Mouse (Mus musculus) ES-CJ7 (cell line): ENCODE results near the gene 1700067K01Rik.

Experiments used
- DNase-seq: peaks from one replicate; pipeline ENCODE4 v3.0.0; 2011; ENCODE audit warnings: low read depth, low spot score

Gene 1700067K01Rik

DNA sequence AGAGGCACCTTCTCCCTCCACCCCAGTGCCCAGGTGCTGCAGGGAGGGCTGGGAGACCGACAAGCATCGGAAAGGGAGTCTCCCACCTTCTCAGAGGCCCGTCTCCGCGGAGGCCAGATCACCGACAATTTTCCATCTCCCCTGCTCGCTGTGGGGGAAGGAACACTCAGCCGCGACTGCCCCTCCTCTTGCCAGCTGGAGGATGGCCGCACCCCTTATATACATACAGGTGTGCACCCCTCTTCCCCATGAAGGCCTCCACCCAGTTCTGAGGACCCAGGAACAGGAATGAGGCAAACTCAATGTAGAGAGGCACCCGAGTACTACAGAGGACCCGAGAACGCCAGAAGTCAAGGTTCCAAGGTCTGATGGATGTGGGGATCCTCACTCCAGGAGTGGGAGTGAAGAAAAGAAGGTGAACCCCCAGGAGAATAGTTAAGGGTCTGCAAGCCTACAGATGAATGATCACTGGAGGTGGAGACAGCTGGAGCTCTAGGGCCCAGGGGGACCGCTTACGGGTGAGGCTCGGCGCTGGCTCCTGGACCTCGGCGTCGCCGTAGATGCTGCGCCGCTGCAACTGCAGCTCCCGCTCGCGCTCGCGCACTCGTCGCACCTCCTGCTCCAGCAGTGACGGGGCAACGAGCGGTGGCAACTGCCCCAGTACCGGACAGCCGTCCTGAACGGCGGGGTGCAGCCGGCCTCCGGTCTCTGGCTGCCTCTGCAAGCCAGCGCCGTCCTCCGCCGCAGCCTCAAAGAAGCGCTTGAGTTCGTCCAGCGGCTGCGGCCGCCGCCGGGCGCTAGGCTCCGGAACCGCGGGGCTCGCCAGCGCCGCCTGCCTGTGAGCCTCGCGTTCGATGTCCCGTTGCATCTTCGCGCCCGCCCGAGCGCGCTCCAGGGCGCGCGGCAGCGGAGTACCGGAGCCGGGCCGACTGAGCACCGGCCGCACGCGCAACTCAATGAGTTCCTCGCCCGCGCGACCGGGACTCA, 9.6 kb downstream of the 1700067K01Rik start:
- DNase-seq: peak; percentile 59

DNA sequence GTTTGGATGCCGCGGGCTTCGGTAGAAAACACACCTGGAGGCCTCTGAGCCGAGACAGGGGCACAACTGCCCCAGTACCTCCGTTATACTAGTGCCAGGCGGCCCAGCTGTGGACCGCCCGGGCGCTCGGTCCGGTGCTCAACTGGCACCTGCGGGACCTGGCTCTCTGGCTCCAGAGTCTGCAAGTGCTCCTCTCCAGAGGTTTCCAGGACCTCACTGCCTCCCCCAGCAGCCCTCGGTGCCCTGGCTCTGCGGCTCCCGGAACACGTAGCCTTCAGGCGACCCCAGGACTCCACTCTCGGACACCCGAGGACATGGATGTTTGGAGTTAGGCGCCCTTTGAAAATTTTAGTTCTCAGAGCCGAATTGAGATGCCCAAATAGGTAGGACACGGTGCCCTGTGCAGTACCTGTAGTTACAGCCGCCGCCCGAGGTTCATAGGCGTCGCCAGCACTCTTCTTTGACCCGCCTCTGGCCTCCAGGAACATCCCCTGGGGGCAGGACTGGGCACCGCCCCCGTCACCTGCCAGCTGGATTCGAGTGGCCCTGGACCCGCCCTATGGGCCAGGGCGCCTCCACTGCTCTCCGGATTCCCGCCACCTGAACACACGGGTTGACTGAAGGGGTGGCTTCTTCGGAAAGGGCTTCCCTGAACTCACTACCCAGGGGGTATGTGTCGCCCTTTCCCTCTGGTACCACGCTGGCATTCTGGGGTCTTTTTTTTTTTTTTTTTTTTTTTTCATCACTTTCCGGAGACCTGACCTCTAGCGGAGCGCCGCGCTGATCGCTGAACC, 10.6 kb downstream of the 1700067K01Rik start, which contains the start of gene 2210011C24Rik:
2210011C24Rik (minus strand) TSS at position 467 of the 794 bp plus-strand sequence.
- DNase-seq: peak; percentile 75

DNA sequence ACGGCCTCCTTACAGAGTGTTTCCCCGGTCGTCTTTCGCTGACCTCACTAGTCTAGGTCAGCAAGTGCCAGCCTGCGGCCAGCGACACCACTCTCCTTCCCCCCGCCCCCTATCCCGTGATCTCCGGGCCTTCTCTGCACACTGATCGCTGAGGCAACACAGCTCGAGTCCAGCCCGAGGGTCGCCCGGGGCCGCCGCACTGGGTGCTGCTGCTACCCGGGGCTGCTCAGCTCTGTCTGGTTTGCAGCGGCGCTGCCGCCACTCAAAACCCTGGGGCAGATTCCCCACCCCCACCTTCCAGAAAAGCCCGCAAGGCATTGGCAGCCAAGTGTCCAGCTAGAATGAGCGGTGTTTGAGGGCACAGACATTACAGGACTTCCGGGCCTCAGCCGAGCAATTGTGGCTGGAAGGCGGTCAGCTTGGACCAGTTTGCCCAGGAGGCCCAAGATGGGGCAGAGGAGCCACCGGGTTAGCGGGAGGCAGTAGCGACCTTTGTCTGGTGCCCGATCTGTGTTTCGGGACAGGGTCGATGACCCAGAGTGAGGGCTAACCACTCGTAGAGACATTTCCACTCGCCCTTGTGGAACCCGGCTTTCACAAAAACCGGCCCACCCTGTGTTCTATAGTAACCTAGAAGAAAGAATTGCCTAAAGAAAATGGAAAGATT, 11.3 kb downstream of the 1700067K01Rik start:
- no peak for DNase-seq

DNA sequence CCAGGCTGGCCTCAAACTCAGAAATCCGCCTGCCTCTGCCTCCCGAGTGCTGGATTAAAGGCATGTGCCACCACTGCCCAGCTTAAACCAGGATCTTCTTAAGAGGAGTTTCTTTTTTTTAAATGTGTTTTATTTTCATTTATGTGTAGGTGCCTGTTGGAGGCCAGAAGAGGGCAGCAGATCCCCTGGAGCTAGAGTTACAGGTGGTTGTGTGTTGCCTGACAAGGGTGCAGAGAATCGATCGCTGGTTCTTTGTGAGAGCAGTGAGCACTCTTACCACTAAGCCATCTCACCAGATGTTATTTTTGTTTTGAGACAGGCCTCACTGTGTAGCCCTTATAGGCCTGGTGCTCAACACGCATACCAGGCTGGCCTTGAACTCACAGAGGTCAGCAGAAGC, 14.5 kb downstream of the 1700067K01Rik start:
- peak; percentile 62 for DNase-seq

DNA sequence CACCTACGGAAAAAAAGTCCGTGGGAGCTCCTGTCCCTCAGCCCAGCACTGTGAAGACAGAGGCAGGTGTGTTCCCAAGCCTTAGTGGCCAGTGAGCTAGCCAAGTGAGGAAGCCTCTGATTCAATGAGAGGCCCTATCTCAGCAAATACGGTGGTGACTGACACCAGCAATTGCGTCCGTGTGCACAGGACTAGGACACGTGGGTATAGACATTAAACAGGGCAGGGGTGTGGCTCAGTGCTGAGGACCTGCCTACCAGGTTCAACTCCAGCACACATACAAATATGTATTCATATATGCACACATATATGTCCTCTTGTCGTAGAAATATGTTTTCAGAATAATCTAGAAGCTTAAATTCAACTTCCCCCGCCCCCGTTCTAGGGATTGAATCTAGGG, 18.4 kb downstream of the 1700067K01Rik start:
- DNase-seq: no peak

DNA sequence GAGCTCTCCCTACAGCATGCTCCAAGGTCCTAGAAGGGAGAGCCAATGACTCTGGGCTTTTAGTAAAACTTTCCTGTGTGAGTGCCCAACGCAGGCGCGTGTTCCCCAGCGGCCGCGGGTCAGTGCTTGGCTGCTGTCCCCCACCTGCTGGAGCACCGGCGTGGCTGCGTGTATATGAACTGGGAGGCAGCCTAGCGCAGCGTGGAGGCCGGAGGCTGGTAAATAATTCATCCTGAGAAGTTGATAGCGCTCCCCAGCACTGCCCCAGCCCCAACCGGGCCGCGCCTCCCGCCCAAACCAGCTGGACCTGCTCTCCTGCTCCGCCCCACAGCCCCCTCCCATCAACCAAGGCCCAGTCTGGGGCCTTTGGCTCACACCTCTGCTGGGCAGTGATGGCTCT, 19.8 kb downstream of the 1700067K01Rik start, which contains the start of gene Palm3:
Palm3 (plus strand) TSS at position 376 of the 400 bp plus-strand sequence.
- peak; percentile 66 for DNase-seq

DNA sequence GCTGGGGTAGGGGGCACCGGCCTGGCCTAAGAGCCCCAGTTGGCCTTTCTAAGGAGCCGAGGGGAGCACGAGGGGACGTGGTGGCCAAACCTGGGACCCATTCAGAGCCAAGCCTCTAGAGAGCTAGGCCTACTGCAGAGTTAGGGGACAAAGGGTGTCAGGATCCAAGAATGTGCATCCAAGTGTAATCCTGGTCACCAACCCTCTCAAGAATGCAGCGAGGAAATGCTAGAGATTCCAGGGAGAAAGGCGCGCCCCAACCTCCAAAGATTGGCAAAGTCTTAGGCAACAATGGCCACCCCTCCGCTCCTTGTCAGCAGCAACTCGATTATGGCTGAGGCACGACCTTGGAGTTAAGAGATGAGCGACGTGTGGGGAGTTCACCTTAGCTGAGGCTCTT, 20.3 kb downstream of the 1700067K01Rik start:
- peak; percentile 86 for DNase-seq

DNA sequence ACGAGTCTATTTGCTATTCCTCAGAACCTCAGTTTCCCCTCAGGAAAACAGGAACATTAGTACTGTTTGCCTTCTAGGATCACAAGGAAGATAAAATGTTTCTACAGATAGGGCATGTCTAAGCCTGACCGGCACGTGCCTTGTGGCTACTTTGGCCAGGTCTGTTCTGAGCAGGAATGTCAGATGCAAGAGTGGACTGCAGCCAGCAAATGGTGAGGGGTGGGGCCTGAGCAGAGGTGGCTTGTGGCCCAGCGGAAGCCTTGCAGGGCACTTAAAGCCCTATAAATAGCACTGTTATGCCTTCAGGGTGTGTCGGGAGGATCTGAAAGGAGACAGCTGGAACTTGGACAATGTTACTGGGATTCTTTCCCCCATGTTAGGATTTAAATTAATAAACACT, 21.8 kb downstream of the 1700067K01Rik start:
- no peak for DNase-seq

DNA sequence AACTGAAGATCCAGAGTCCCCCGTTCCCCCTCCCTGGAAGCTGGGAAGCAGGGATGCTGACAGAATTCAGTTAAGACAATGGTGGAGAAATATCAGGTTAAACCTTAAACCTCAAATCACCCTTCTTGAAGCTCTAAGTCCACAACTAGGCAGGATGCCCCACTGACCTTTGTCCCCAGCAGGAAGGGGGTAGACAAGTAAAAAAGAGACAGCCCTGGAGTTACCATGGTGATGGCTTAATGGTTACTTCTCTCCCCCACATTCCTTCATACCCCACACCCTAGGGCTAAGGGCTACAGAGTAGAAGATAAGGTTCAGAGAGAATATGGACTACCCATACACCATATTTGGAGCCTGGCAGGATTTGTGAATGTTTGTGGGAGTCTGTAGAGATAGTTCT, 22.3 kb downstream of the 1700067K01Rik start:
- DNase-seq: no peak

DNA sequence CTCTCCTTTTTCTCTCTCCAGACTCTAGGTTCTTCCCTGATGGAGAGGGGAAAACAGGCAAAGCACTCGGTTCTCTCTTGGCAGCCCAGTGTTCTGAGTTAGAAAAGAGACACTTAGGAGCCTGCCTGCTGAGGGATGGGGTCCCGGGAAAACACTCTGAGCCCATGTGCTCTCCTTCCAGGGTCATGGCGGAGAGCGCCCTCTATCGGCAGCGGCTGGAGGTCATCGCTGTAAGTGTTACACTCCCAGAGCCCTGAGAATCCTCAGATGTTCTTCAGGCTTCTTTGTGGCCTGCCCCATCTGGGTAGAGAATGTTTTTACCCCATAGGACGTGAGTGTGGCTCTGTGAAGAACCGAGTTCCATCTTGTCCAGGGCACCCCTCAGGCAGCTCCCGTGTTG, 22.9 kb downstream of the 1700067K01Rik start:
- DNase-seq: peak; percentile 94

DNA sequence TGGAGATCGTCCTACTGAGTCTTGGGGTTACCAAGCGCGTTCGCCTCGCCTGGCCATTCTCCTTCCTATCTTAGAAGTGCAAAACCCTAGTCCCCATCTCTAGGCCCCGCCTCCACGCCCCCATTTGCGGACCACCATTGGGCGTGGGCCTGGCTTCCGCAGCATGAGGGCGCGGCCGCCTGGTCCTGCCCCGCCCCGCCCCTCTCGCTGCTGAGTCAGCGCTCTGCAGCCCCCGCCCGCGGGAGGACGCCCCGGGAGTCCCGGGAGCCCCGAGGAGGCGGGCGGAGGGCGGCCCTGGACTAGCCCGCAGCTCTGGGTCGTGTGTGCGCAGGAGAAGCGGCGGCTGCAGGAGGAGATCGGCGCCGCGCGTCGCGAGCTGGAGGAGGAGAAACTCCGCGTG, 24.6 kb downstream of the 1700067K01Rik start:
- peak; percentile 90 for DNase-seq

DNA sequence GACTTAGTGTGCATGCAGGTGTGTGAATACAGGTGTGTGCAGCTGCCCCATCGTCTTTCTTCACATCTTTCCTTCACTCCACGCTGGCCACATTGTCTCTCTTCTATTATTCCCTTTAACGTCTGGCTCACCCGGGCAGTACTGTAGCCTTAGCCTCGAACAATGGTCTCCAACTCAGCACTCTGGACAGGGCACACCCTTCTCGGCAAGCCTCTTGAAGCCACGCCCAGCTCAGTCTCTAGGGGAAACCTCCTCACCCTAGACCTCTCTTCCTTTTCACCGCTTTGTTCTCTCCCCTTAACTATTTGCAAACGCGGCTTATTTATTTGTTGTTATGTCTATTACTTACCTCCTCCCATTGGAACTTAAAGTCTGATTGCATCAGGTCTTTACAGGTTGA, 26.1 kb downstream of the 1700067K01Rik start:
- peak; percentile 82 for DNase-seq

DNA sequence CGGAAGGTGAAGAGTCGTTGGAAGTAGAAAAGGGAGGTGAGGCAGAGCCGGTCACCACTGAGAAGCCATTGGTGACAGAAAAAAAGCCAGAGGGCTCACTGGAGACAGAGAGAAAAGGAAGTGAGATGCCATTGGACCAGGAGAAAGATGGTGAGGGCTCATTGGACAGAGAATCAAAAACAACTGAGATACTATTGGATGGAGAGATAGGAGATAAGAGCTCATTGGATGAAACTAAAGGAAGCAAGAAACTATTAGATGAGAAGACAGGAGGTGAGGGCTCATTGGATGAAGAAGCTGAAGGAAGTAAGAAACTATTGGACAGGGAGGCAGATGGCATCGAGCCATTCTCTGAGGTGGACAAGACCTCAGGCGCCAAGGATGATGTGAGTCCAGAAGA, 28.0 kb downstream of the 1700067K01Rik start:
- DNase-seq: no peak

DNA sequence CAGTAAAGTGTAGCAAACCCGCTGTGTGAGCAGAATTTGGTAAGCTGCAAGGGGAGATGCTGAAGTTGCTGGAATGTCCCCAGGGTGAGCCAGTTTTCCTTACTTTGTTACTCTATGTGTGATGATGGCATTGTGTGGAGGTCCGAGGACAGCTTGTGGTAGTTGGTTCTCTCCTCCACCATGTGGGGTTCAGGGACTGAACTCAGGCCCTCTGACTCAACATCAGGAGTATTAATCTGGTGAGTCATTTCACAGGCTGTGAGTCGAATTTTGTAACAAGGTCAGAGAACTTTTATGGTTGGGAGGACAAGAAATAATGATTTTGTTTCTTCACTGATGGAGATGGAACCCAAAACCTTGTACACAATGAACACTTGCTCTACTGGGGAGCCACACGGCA, 31.5 kb downstream of the 1700067K01Rik start:
- DNase-seq: no peak

DNA sequence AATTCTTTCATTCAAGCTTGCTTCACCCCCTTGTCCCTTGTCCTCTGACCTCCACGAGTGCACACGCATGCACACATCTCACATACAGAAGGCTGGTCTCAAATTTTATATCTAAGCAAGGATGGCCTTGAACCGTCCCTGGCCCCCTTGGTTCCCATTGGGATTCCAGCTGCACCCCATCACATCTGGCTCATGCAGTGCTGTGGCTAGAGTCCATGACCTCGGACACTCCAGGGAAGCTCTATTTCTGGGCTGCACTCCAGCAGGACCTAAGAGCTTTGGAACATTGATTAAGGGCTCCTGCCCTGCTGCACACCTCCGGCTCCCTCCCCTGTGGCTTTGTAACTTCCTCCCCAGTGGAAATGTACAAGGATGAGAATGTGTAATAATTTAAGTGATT, 36.7 kb downstream of the 1700067K01Rik start:
- DNase-seq: no peak

DNA sequence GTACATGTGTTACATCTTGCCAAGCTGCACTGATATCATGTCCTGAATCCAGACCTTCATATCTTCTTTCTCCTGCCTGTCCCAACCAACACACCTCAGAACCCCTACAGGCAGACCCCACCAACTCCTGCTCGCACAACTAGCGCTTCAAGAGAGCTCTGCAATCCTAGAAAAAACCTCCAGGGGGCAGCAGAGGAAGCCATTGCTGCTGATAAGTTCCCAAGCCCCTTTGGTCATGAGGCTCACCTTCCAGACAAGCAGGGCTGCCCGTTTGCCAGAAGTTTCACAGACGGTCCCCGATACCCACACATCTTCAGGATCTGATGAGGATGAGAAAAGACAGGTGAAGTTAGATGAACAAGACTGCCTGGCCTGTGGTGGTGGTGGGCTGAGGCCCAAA, 37.7 kb downstream of the 1700067K01Rik start:
- DNase-seq: peak; percentile 93

DNA sequence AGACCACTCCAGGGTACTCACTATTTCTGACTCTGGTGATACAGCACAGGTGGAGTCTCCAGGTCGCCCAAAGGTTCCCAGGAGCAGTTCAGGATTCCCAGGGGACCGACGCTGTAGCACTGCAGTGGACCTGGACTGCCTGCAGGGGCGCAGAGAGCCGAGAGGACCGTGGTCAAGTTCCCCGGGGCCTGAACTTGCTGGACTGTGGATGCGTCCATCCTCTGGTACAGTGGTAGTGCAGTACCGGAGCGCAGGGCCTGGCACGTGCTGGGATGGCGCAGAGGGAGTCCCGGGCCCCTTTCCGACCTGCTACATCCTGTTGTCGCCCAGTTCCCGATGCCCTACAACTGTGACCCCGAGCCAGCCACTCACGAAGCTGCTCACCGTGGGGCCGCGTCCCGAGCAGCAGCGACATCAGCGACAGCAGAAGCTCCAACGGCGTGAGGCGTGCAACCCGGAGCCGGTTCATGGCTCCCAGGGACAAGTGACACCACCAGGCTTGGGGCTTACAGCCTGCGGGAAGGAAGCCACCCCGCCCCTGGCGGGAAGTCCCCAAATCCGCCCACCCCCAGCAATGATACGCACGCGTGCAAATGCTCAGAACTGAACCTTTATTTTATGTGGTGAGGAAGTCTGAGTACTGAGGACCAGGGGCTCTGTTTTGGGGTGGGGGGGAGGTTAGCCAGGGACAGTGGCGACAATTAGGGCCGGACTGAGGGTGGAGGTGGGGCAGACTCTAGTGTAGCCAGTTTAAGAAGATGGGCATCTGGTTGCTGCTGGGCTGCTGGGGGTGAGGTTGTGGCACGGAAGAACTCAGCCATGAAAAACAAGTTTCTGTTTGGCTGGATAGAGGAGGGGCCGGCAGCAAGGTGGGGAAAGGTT, 41.0 kb downstream of the 1700067K01Rik start, which contains the start of gene Il27ra:
Il27ra (minus strand) TSS at position 524 of the 882 bp plus-strand sequence.
- DNase-seq: peak; percentile 55

DNA sequence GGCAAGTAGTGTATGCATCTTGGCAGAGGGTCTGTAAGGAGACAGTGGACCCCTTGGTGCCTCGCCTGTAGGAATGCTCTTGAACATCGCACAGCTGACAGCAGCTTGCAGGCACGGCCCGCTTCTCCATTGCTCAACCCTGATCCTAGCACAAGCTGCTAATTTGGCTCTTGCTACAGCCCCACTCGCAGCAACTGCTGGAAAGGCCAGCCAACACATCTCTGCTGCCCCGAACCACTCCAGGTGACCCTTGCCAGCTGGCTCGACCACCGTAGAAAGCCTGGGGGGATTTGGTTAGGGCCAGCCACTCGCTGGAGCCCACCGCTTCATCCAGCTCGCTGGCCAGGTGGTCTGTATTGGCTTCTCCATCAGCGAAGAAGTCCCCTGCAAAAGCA, 41.6 kb downstream of the 1700067K01Rik start:
- no peak for DNase-seq

DNA sequence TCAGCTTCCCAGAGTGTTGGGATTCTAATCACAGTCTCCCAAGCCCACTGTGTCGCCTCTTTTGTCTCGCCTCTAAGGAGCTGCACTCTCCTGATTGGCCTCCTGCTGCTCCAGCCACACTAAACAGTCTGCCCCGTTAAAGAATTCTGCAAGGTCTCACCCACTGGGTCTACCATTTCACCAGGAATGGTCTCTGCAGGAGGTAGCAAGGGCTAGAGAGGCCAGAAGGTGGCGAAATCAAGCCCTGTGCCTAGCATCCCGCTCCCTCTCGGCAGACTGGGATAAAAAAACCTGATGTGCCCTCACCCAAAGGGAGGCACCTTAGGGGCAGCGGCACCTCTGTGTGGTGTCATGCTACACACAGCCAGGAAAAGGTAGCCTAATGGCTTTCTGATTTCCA, 42.8 kb downstream of the 1700067K01Rik start:
- peak; percentile 65 for DNase-seq

DNA sequence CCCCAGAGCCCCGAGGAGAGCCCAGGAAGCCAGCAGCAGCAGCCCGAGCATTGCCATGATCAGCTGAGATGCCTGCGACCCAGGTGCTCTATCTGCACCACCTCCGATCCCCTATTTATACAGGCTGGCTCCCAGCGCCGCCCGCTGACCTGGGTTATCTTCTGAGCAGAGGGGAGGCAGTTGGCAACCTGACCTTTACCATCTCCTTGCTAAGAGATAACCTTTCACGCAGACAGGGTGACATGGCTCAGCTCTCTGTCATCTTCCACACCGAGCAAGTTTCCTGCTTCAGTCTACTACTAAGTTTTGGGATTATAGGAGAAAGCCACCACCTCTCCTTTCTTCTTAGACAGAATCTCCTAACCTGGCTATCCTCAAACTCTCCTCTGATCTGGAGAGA, 43.6 kb downstream of the 1700067K01Rik start, which contains the start of gene Rln3:
Rln3 (minus strand) TSS at position 101 of the 400 bp plus-strand sequence.
- DNase-seq: no peak
